In the genomic region with DNA sequence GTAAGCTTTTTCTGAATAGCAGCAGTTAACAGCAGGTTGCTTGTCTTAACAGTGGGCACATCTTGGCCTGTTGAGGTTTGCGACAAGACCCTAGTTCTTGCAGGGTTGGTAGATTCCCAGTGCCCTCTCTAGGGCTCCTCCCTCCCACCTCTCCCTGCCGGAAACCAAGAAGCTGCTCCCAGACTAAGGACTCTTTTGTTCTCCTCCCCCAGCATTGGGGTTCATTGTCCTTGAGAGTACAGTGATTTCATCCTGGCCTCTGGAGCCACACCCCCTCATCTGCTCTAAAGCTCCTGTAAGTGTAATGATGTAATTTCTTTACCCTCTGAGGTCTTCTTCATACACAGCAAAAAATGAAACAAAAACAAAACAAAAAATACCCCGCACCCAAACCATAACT, we compare ENCODE assay signal across 23 mouse cellular contexts. TPM values are rescaled to one million over a fixed set of nuclear protein-coding genes. Genes with fewer than 3 reads are reported as not detected.
DNase-seq lines count a peak whose midpoint lies in the region; ATAC-seq and TF ChIP-seq lines count a peak whose summit lies in the region.
"Had no signal": no experiment of that assay in that cellular context is flagged by ENCODE, and none has a peak within 500 bp of the region (broad histone marks: within the 10 kb centered on the region; RNA-seq: fewer than 3 reads in every experiment).

No protein-coding gene starts in this region.

- no peaks in the 10 kb centered on the region for H3K4me1 ChIP-seq in lung, embryonic 14.5 days (ENCODE audit: insufficient read depth)
- H3K4me1 ChIP-seq in intestine, postnatal 0 days (replicated peaks; ENCODE audit: control insufficient read depth, insufficient read depth, low read length), result no peaks in the 10 kb centered on the region
- H3K4me1 ChIP-seq: embryonic facial prominence, embryonic 15.5 days; heart, embryonic 15.5 days; hindbrain, embryonic 15.5 days had no signal

- no peaks in the 10 kb centered on the region for H3K36me3 ChIP-seq in lung, embryonic 14.5 days (ENCODE audit: insufficient read depth)
- no peaks in the 10 kb centered on the region for H3K36me3 ChIP-seq in intestine, postnatal 0 days (ENCODE audit: control insufficient read depth, insufficient read depth)
- H3K36me3 ChIP-seq: embryonic facial prominence, embryonic 15.5 days; forebrain, embryonic 10.5 days; G1E; heart, embryonic 15.5 days; hindbrain, embryonic 15.5 days had no signal

- peak; percentile 31; the same call in 1 of the 2 replicates for ATAC-seq in lung, embryonic 14.5 days (ENCODE audit: insufficient read depth)
- ATAC-seq in intestine, postnatal 0 days, result peak; percentile 45
- ATAC-seq: activated CD4-positive, CD25-positive, alpha-beta regulatory T cell, adult 4 months; forebrain, embryonic 14.5 days had no signal

- TF ChIP-seq CTCF in lung, embryonic 14.5 days (IDR thresholded peaks at IDR 0.05; ENCODE audit: low read depth), result no peak
- no peak for TF ChIP-seq CTCF in intestine, postnatal 0 days (IDR thresholded peaks at IDR 0.05; ENCODE audit: low read depth)

- WGBS in lung, embryonic 14.5 days, result 69% methylated on average over 3 of the region's 3 CpGs
- 66% methylated on average over 3 of the region's 3 CpGs for WGBS in intestine, postnatal 0 days

- no peaks in the 10 kb centered on the region for H3K27me3 ChIP-seq in lung, embryonic 14.5 days (ENCODE audit: insufficient read depth, low read length)
- no peaks in the 10 kb centered on the region for H3K27me3 ChIP-seq in intestine, postnatal 0 days (replicated peaks; ENCODE audit: control insufficient read depth, insufficient read depth, low read length)
- H3K27me3 ChIP-seq: embryonic facial prominence, embryonic 15.5 days; heart, embryonic 15.5 days; hindbrain, embryonic 15.5 days had no signal

- no peak overlapping the region for H3K27ac ChIP-seq in lung, embryonic 14.5 days (ENCODE audit: low read depth)
- H3K27ac ChIP-seq in intestine, postnatal 0 days (ENCODE audit: low read depth, low read length), result no peak overlapping the region
- H3K27ac ChIP-seq: embryonic facial prominence, embryonic 15.5 days; forebrain, embryonic 10.5 days; gastrocnemius, adult 2 months; heart, adult 2 months; heart, embryonic 15.5 days; hindbrain, embryonic 15.5 days had no signal

- DNase-seq in lung, embryonic 14.5 days, result peak; percentile 23
- no peak for DNase-seq in lung, postnatal 25 days (ENCODE audit: low spot score)
- DNase-seq in ES-CJ7 (ENCODE audit: low read depth, low spot score) (peak; percentile 47), ZHBTc4 (ENCODE audit: low read depth, low spot score) (peak; percentile 22)
- no peak for DNase-seq in embryo, embryonic 10 days (ENCODE audit: low spot score)
- no peak for DNase-seq in gastrocnemius, postnatal 4 days (ENCODE audit: low spot score in 2 of 2)
- DNase-seq: adrenal gland, postnatal 14 days; cerebellum, adult 18-20 months; cerebellum, postnatal 10 days; embryo, embryonic 11 days; gastrocnemius, adult 2 months; heart, adult 2 months; heart, postnatal 14 days had no signal

- no peak overlapping the region for H3K4me3 ChIP-seq in lung, embryonic 14.5 days (ENCODE audit: low read depth, low read length)
- H3K4me3 ChIP-seq in intestine, postnatal 0 days (ENCODE audit: low read depth, low read length), result no peak overlapping the region
- H3K4me3 ChIP-seq: embryonic facial prominence, embryonic 15.5 days; erythroblast, embryonic 14.5 days; forebrain, embryonic 10.5 days; gastrocnemius, adult 2 months; heart, adult 2 months; heart, embryonic 15.5 days; hindbrain, embryonic 15.5 days had no signal

- no peak overlapping the region for H3K9ac ChIP-seq in lung, embryonic 14.5 days
- H3K9ac ChIP-seq in intestine, postnatal 0 days (ENCODE audit: low read depth, low read length), result no peak overlapping the region
- H3K9ac ChIP-seq: embryonic facial prominence, embryonic 15.5 days; heart, embryonic 15.5 days; hindbrain, embryonic 15.5 days had no signal

- no peak overlapping the region for H3K4me2 ChIP-seq in lung, embryonic 14.5 days
- H3K4me2 ChIP-seq in intestine, postnatal 0 days (replicated peaks; ENCODE audit: low read depth), result no peak overlapping the region
- H3K4me2 ChIP-seq: embryonic facial prominence, embryonic 15.5 days; heart, embryonic 11.5 days; heart, embryonic 15.5 days; hindbrain, embryonic 15.5 days had no signal

- no peaks in the 10 kb centered on the region for H3K9me3 ChIP-seq in lung, embryonic 14.5 days (ENCODE audit: low read depth, low read length)
- no peaks in the 10 kb centered on the region for H3K9me3 ChIP-seq in intestine, postnatal 0 days (ENCODE audit: control insufficient read depth)
- H3K9me3 ChIP-seq: embryonic facial prominence, embryonic 15.5 days; forebrain, embryonic 10.5 days; G1E; heart, embryonic 15.5 days; hindbrain, embryonic 15.5 days had no signal

RNA-seq across cellular contexts. Expression of gene Serpine2, which starts 13.8 kb away (rescaled TPM):
- polyA plus RNA-seq in lung, embryonic 14.5 days (2014; fragmentation: Nextera tagmentation; extraction: Ambion mirVana), result 341 and 345 TPM in 2 replicates
- polyA plus RNA-seq in intestine, postnatal 0 days (2015; fragmentation: Nextera tagmentation; extraction: Ambion mirVana), result 39.2 and 41.6 TPM in 2 replicates
- total RNA-seq in gastrocnemius, postnatal 4 days (2021), result 10 to 100 TPM; 56.6 to 59.9 TPM
- polyA plus RNA-seq: G1E had no signal

Comparison
In these comparisons a context has a peak if more than half of its experiments do, and no peak if none do; other contexts are left out.
1. DNase-seq: peak in lung, embryonic 14.5 days (single experiment), ES-CJ7 (single experiment) and ZHBTc4 (single experiment); none in lung, postnatal 25 days (single experiment), embryo, embryonic 10 days (single experiment) and gastrocnemius, postnatal 4 days (0 of 2).